Mouse (Mus musculus): ENCODE data around the gene P2rx7. TPM values are rescaled to one million over a fixed set of nuclear protein-coding genes. Genes with fewer than 3 reads are reported as not detected.

P2rx7 gene
- total and polyA plus RNA-seq, 2 experiments from 2014 or later = 3.6 to 7.3 TPM

DNA sequence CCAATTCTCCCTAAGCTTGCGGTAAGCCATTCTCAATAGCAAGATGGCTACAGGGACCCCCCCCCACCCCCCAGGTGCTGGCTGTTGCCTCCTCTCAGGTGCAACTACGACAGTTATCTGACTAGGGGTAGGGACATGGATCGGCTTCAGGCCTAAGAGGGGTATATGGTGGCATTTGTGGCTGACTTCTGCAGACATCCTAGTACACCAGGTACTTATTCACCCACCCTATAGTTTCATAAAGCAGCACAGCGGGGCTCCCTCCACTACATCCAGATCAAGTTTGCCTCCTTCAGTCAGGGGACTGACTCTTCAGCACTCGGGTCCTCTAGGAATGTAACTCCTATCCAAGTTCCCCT, 63.2 kb downstream of the P2rx7 start:
- Histone ChIP-seq H3K9me3 (ENCODE audit: low read length) (no peaks in the 10 kb centered on the region), H3K9ac (replicated peaks; ENCODE audit: low read length, poor library complexity, severe bottlenecking) (peak overlapping the region; percentile 90), H3K36me3 (ENCODE audit: insufficient read depth, low read length) (no peaks in the 10 kb centered on the region), H3K4me2 (ENCODE audit: low read depth, low read length, poor library complexity, severe bottlenecking) (peak overlapping the region; percentile 82), H3K4me1 (ENCODE audit: insufficient read depth, low read length) (peaks cover 3% of the 10 kb centered on the region; the same call in 1 of the 2 replicates), H3K27ac (ENCODE audit: low read depth, low read length) (peak overlapping the region; percentile 93), H3K4me3 (ENCODE audit: low read depth, low read length) (peak overlapping the region; percentile 55), H3K27me3 (ENCODE audit: insufficient read depth, low read length) (no peaks in the 10 kb centered on the region)
- ATAC-seq (ENCODE audit: low FRiP score) (peak; percentile 19; the same call in 1 of the 2 replicates), DNase-seq (ENCODE audit: low spot score) (no peak)
- no peak for TF ChIP-seq CTCF (IDR thresholded peaks at IDR 0.05)
- WGBS = 36% methylated on average over 5 of the region's 5 CpGs

DNA sequence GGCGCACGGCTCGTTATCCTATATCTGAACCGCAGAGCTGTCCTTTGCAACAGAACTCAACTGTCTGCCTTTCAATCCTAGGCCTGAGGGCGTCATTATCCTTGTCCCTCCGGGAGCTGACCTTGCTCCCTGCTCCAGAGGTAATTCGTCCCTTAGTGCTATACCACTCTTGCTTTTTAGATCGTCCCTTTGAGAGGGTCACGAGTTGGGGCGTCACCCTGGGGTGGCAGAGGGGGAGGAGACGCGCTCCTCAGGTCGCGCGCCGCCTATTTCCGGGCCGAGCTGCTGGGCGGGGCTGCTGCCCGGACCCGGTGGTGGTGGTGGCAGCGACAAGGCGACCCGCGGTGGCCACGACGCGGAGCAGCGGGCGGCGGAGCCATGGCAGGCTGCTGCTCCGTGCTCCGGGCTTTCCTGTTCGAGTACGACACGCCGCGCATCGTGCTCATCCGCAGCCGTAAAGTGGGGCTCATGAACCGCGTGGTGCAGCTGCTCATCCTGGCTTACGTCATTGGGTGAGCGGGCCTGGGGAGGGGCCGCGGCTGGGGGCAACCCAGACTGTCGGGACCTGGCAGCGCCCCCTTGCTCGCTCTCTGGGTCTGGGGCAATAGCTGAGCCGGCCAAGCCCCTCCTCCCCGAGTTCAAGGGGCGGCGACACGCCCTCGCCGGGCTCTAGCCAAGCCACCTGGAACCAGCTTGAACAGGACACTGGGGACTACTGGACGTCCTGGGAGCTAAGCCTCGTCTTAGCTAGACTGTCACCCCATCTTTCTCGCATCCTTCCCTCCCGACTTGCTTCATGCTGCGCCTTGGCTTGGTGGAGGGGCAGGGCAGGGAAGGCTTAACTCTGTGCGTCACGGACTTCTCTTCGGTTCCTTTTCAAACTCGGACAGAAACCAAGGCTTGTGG, 63.8 kb downstream of the P2rx7 start, which contains the start of gene P2rx4:
Gene P2rx4, plus strand, starts transcription at position 269 of the 906 bp plus-strand sequence.
- Histone ChIP-seq H3K27me3 (ENCODE audit: insufficient read depth, low read length) (no peaks in the 10 kb centered on the region), H3K9ac (replicated peaks; ENCODE audit: low read length, poor library complexity, severe bottlenecking) (peak within 1 kb of the TSS; percentile 90), H3K27ac (ENCODE audit: low read depth, low read length) (peak within 1 kb of the TSS; percentile 93), H3K36me3 (ENCODE audit: insufficient read depth, low read length) (no peaks in the 10 kb centered on the region), H3K9me3 (ENCODE audit: low read length) (no peaks in the 10 kb centered on the region), H3K4me2 (ENCODE audit: low read depth, low read length, poor library complexity, severe bottlenecking) (peak within 1 kb of the TSS; percentile 82), H3K4me1 (ENCODE audit: insufficient read depth, low read length) (peaks cover 3% of the 10 kb centered on the region; the same call in 1 of the 2 replicates), H3K4me3 (ENCODE audit: low read depth, low read length) (peak within 1 kb of the TSS; percentile 55)
- DNase-seq (ENCODE audit: low spot score) (peak; percentile 92), ATAC-seq (ENCODE audit: low FRiP score) (peak; percentile 95)
- peak; percentile 53 for TF ChIP-seq CTCF (IDR thresholded peaks at IDR 0.05)
- under 1% methylated on average over 66 of the region's 66 CpGs for WGBS

DNA sequence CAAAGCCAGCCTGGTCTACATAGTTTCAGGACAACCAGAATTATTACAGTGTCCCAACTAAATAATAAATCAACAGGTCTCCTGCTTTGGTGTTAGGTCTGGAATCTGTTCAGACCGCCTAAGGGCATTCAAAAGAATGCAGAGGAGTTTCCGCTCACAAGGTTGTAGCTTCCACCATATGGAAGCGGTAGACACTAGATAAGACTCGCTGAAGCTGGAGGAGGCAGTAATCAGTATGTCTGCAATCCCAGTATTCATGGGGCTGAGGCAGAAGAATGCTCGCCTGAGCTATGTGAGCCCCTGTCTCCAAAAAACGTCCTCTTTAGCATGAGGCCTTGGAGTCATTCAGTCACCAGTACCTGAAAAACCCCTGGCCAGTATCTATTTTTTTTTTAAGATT, 65.1 kb downstream of the P2rx7 start:
- WGBS = 90% methylated on average over 6 of the region's 6 CpGs
- no peaks in the 10 kb centered on the region for H3K27me3 ChIP-seq (ENCODE audit: insufficient read depth, low read length)
- no peak overlapping the region for H3K9ac ChIP-seq (replicated peaks; ENCODE audit: low read length, poor library complexity, severe bottlenecking)
- H3K4me3 ChIP-seq (ENCODE audit: low read depth, low read length) = no peak overlapping the region
- H3K4me1 ChIP-seq (ENCODE audit: insufficient read depth, low read length) = peaks cover 3% of the 10 kb centered on the region; the same call in 1 of the 2 replicates
- ATAC-seq (ENCODE audit: low FRiP score) = no peak
- TF ChIP-seq CTCF (IDR thresholded peaks at IDR 0.05) = no peak
- no peaks in the 10 kb centered on the region for H3K9me3 ChIP-seq (ENCODE audit: low read length)
- peak overlapping the region; percentile 12; the same call in 1 of the 2 replicates for H3K27ac ChIP-seq (ENCODE audit: low read depth, low read length)
- H3K4me2 ChIP-seq (ENCODE audit: low read depth, low read length, poor library complexity, severe bottlenecking) = no peak overlapping the region
- DNase-seq (ENCODE audit: low spot score) = no peak
- no peaks in the 10 kb centered on the region for H3K36me3 ChIP-seq (ENCODE audit: insufficient read depth, low read length)

DNA sequence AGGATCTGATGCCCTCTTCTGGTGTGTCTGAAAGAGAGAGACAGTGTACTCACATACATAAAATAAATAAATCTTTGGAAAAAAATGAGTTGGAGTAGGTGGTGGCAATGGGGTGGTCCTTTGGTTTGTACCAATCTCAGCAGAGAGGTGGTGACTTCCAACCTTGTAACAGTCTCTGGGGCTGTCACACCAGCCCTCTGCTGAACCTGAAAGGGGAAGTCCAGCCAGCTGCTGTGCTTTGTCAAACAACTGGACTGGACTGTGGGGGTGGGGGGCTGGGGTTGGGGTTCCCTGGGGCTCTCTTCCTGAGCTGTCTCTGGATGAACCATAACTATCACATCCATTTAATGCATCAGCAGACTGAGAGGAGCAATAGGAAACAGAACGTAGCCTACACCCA, 72.0 kb downstream of the P2rx7 start:
- Histone ChIP-seq H3K9me3 (ENCODE audit: low read length) (no peaks in the 10 kb centered on the region), H3K9ac (replicated peaks; ENCODE audit: low read length, poor library complexity, severe bottlenecking) (no peak overlapping the region), H3K27ac (ENCODE audit: low read depth, low read length) (no peak overlapping the region), H3K36me3 (ENCODE audit: insufficient read depth, low read length) (no peaks in the 10 kb centered on the region), H3K27me3 (ENCODE audit: insufficient read depth, low read length) (no peaks in the 10 kb centered on the region), H3K4me2 (ENCODE audit: low read depth, low read length, poor library complexity, severe bottlenecking) (no peak overlapping the region), H3K4me3 (ENCODE audit: low read depth, low read length) (no peak overlapping the region), H3K4me1 (ENCODE audit: insufficient read depth, low read length) (no peaks in the 10 kb centered on the region)
- DNase-seq (ENCODE audit: low spot score) = no peak
- TF ChIP-seq CTCF (IDR thresholded peaks at IDR 0.05) = no peak
- WGBS = 92% methylated on average over 1 of the region's 1 CpGs
- no peak for ATAC-seq (ENCODE audit: low FRiP score)

DNA sequence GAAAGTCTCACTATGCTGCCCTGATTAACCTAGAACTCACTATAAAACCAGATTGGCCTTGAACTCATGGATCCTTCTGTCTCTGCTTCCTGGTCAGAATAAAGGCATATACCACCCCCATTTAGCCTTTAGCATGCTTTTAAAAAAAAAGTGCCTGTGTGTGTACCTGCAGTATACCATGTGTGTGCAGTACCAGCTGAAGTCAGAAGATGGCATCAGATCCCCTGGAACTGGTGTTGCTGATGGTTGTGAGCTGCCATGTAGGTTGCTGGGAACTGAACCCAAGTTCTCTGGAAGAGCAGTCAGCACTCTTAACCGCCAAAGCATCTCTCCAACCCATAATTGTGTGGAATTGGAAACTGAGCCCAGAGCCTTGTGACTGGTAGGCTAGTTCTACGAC, 73.1 kb downstream of the P2rx7 start:
- H3K36me3 ChIP-seq (ENCODE audit: insufficient read depth, low read length) = no peaks in the 10 kb centered on the region

DNA sequence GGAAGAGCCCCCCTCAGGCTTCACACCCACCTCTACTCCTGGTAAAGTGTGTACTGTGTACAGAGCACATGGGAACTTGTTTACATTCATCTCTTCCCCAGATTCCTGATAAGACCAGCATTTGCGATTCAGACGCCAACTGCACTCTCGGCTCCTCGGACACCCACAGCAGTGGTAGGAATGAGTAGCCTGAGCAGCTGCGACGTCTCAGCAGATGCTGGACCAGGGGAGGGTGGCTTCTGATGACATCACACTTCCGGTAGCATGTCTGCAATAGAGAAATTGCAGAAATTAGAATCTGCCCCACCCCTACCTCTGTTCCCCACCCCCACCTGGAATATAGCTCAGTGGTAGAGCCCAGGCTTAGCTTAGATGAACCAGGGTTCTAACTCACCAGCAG, 74.7 kb downstream of the P2rx7 start:
- H3K9me3 ChIP-seq (ENCODE audit: low read length) = no peaks in the 10 kb centered on the region
- no peaks in the 10 kb centered on the region for H3K27me3 ChIP-seq (ENCODE audit: insufficient read depth, low read length)
- no peak for TF ChIP-seq CTCF (IDR thresholded peaks at IDR 0.05)
- no peaks in the 10 kb centered on the region for H3K36me3 ChIP-seq (ENCODE audit: insufficient read depth, low read length)
- 84% methylated on average over 7 of the region's 7 CpGs for WGBS
- no peak overlapping the region for H3K27ac ChIP-seq (ENCODE audit: low read depth, low read length)
- H3K4me3 ChIP-seq (ENCODE audit: low read depth, low read length) = no peak overlapping the region
- DNase-seq (ENCODE audit: low spot score) (no peak), ATAC-seq (ENCODE audit: low FRiP score) (no peak)
- no peak overlapping the region for H3K9ac ChIP-seq (replicated peaks; ENCODE audit: low read length, poor library complexity, severe bottlenecking)
- no peaks in the 10 kb centered on the region for H3K4me1 ChIP-seq (ENCODE audit: insufficient read depth, low read length)
- no peak overlapping the region for H3K4me2 ChIP-seq (ENCODE audit: low read depth, low read length, poor library complexity, severe bottlenecking)

More for the DNA sequence above, 73.1 kb downstream of the P2rx7 start:
- H3K4me2 ChIP-seq (ENCODE audit: low read depth, low read length, poor library complexity, severe bottlenecking) = no peak overlapping the region
- H3K27ac ChIP-seq (ENCODE audit: low read depth, low read length) = no peak overlapping the region
- H3K4me1 ChIP-seq (ENCODE audit: insufficient read depth, low read length) = no peaks in the 10 kb centered on the region
- WGBS = 93% methylated on average over 2 of the region's 2 CpGs
- TF ChIP-seq CTCF (IDR thresholded peaks at IDR 0.05) = no peak
- H3K27me3 ChIP-seq (ENCODE audit: insufficient read depth, low read length) = no peaks in the 10 kb centered on the region
- H3K9me3 ChIP-seq (ENCODE audit: low read length) = no peaks in the 10 kb centered on the region
- no peak overlapping the region for H3K9ac ChIP-seq (replicated peaks; ENCODE audit: low read length, poor library complexity, severe bottlenecking)
- ATAC-seq (ENCODE audit: low FRiP score) (no peak), DNase-seq (ENCODE audit: low spot score) (no peak)
- no peak overlapping the region for H3K4me3 ChIP-seq (ENCODE audit: low read depth, low read length)

All from midbrain, postnatal 0 days (tissue).